Mouse (Mus musculus) spleen, adult 10 weeks (tissue): Measurements from ENCODE around the gene Ufc1. TPM values are rescaled to one million over a fixed set of nuclear protein-coding genes. Genes with fewer than 3 reads are reported as not detected.

Experiments
- polyA plus RNA-seq: library from polyadenylated mRNA; stranded (reverse); fragments of 350-450 nt; fragmentation: Illumina TruSeq; extraction: RNeasy Lipid Tissue Mini Kit (QIAGEN cat#74804); gene quantifications from one replicate; pipeline ENCODE4 v1.2.3, GENCODE M21; 2015; ENCODE audit warnings: low replicate concordance; ENCODE audit not compliant: insufficient read depth

The Ufc1 gene
- polyA plus RNA-seq, result 87.4 TPM

GRCm38 (mm10) chr1:171294298-171295062 is at the start of gene Ufc1:
Gene Ufc1, minus strand, starts transcription at chr1:171295024.

GRCm38 (mm10) chr1:171328839-171329432 is 34.1 kb upstream of the Ufc1 start, which contains the start of gene Dedd:
Gene Dedd, plus strand, starts transcription at chr1:171329145.

GRCm38 (mm10) chr1:171287136-171288081 is 7.4 kb downstream of the Ufc1 start, which contains the start of gene Usp21:
Gene Usp21, minus strand, starts transcription at chr1:171287991.

GRCm38 (mm10) chr1:171280916-171281527 is 13.8 kb downstream of the Ufc1 start, which contains the start of gene Ppox:
Gene Ppox, minus strand, starts transcription at chr1:171281186.

GRCm38 (mm10) chr1:171269848-171270572 is 24.8 kb downstream of the Ufc1 start, which contains the start of gene B4galt3:
Gene B4galt3, plus strand, starts transcription at chr1:171270328.

GRCm38 (mm10) chr1:171250680-171251593 is 43.9 kb downstream of the Ufc1 start, which contains the start of gene Ndufs2:
Gene Ndufs2, minus strand, starts transcription at chr1:171251388.

GRCm38 (mm10) chr1:171249913-171250600 is 44.8 kb downstream of the Ufc1 start, which contains the start of gene Adamts4:
Gene Adamts4, plus strand, starts transcription at chr1:171250421.

Other genes starting within 250 kb of the Ufc1 start
- gene Fcgr3, start 230.1 kb downstream of the Ufc1 start, polyA plus RNA-seq, result 94.5 TPM
- gene Cfap126, start 181.1 kb downstream of the Ufc1 start, polyA plus RNA-seq, result 4.5 TPM
- gene Sdhc, start 144.4 kb downstream of the Ufc1 start, polyA plus RNA-seq, result 88.5 TPM
- 0.87 TPM for gene Mpz, start 144.3 kb downstream of the Ufc1 start, polyA plus RNA-seq
- gene Pcp4l1, start 98.8 kb downstream of the Ufc1 start, polyA plus RNA-seq, result 7.7 TPM
- gene Nr1i3, start 81.1 kb downstream of the Ufc1 start, polyA plus RNA-seq, result not detected
- 22.7 TPM for gene Tomm40l, start 72.5 kb downstream of the Ufc1 start, polyA plus RNA-seq
- 1.5 TPM for gene Apoa2, start 70.0 kb downstream of the Ufc1 start, polyA plus RNA-seq
- gene Fcer1g, start 60.7 kb downstream of the Ufc1 start, polyA plus RNA-seq, result 360 TPM
- 0.59 TPM for gene Adamts4, start 44.6 kb downstream of the Ufc1 start, polyA plus RNA-seq
- 127 TPM for gene Ndufs2, start 43.6 kb downstream of the Ufc1 start, polyA plus RNA-seq
- gene B4galt3, start 24.7 kb downstream of the Ufc1 start, polyA plus RNA-seq, result 34.0 TPM
- 47.6 TPM for gene Ppox, start 13.8 kb downstream of the Ufc1 start, polyA plus RNA-seq
- 52.7 TPM for gene Usp21, start 7.0 kb downstream of the Ufc1 start, polyA plus RNA-seq
- 31.1 TPM for gene Dedd, start 34.1 kb upstream of the Ufc1 start, polyA plus RNA-seq
- 43.5 TPM for gene Nit1, start 50.6 kb upstream of the Ufc1 start, polyA plus RNA-seq
- gene Pfdn2, start 50.6 kb upstream of the Ufc1 start, polyA plus RNA-seq, result 72.7 TPM
- not detected for gene Klhdc9, start 65.8 kb upstream of the Ufc1 start, polyA plus RNA-seq
- gene Nectin4, start 75.1 kb upstream of the Ufc1 start, polyA plus RNA-seq, result 1.7 TPM
- gene Arhgap30, start 93.9 kb upstream of the Ufc1 start, polyA plus RNA-seq, result 257 TPM
- gene Usf1, start 116.3 kb upstream of the Ufc1 start, polyA plus RNA-seq, result 64.6 TPM
- gene Tstd1, start 123.8 kb upstream of the Ufc1 start, polyA plus RNA-seq, result 12.3 TPM
- gene F11r, start 142.5 kb upstream of the Ufc1 start, polyA plus RNA-seq, result 14.6 TPM
- 4.5 TPM for gene Alyref2, start 208.5 kb upstream of the Ufc1 start, polyA plus RNA-seq
- not detected for gene Itln1, start 240.3 kb upstream of the Ufc1 start, polyA plus RNA-seq